Mouse (Mus musculus): ENCODE measurements around the gene Snx27.

DNA sequence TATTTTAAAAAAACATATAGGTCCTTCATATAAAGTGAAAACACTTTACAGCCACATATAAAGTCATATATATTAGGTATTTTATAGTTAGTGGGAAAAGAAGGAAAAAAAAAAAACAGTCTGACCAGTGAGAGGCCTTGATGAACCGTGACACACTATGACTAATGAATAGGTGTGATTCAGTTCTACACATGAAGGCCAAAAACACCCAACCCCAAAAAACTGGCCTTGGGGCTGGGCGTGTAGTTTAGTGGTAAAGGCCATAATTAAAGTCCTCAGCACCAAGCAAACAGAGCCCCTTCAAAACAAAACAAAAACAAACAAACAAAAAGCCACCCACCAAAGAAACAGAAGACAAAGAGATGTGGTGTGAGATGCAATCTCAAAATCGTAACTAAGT, 47.4 kb upstream of the Snx27 start:
- TF ChIP-seq GATA1 (IDR thresholded peaks at IDR 0.05; ENCODE audit: borderline replicate concordance, low read length), result no peak
- TF ChIP-seq FLI1 (IDR thresholded peaks at IDR 0.05; ENCODE audit: low read length), result no peak
